Mouse (Mus musculus): Measurements from ENCODE around the gene Tbc1d20.
"Not testable (repeated sequence)": the region's sequence is repeated elsewhere in the genome, so short reads cannot be mapped to it uniquely, and the experiment has no call there.

Tbc1d20 gene

DNA sequence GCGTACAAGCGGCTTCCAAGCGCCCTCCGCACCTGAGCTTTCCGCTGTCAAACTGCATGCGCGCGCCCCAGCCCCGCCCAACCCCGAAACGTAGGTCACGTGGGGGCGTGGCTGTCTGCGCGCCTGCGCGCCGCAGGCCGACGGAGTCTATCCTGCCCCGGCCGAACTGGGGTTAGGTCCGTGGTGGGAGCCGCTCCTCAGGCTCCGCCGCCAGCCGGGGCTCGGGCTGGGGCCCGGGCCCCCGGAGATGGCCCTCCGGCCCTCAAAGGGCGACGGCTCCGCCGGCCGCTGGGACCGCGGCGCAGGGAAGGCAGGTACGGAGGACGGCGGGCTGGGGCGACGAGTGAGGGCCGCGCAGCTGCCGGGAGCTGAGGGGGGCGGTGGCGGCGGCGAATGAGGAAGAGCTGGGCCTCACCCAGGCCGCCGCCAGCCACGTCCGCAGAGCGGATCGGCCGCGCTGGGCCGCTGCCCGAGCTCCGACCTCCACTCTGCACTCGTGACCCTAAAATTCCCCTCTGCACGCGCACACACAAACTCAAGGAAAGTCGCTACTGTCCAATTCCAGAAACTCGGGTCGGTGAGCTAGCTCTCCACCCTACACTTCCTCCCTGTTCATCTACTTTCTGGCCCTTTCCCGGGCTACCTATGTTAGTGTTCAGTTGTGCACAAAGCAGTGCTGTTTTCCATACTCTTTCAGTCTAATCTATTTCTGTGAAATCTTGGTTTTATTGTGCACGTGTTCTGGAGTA lies at the start of gene Tbc1d20:
Gene Tbc1d20, plus strand, starts transcription at position 102 of the 749 bp plus-strand sequence.
- DNase-seq (ENCODE audit: low spot score) = peak; percentile 92

- no peak for DNase-seq (ENCODE audit: low spot score)
Measured at GRCm38 (mm10) chr2:152247213-152247612, 46.4 kb upstream of the Tbc1d20 start.

- no peak for DNase-seq (ENCODE audit: low spot score)
Measured at GRCm38 (mm10) chr2:152250511-152250910, 43.1 kb upstream of the Tbc1d20 start.

- DNase-seq (ENCODE audit: low spot score) = no peak
Measured at GRCm38 (mm10) chr2:152259739-152260138, 33.9 kb upstream of the Tbc1d20 start.

DNA sequence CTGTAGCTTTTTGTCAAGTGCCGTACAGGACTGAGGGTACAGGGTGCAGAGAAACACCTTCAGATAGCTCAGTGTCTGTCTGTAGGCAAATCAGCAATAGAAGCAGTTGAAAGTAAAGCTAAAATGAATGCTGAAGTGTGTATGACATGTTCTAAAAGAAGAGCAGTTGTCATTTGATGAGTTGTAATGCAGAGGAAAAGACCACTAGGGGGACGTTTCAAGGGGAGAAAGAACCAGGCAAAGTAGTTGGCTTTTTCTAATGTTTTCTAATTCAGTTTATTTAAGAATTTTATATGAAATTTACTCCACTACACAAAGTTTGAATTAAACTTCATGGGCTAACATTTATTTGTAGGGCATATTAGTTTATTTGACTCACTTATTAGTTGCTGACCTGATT lies 20.0 kb upstream of the Tbc1d20 start:
- DNase-seq (ENCODE audit: low spot score) = no peak

- DNase-seq (ENCODE audit: low spot score) = no peak
Measured at GRCm38 (mm10) chr2:152281407-152281806, 12.2 kb upstream of the Tbc1d20 start.

DNA sequence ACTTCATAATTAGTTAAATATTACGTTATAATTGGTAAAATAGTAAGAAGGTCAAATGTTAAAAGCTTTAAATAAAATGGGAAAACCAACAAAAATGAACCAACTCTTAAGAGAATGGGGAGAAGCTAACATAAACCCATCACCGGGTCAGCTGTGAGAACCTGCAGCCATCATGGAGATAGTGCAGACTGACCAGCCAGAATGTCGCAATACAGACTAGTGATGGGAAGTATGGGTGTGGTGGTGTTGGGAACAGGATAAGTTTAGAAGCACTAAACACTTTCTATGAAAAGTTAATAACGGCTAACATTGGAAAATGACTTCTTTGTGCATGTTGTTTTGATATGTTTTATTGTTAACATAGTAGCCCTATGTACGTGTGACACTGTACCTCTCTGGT lies 6.1 kb upstream of the Tbc1d20 start:
- no peak for DNase-seq (ENCODE audit: low spot score)

DNA sequence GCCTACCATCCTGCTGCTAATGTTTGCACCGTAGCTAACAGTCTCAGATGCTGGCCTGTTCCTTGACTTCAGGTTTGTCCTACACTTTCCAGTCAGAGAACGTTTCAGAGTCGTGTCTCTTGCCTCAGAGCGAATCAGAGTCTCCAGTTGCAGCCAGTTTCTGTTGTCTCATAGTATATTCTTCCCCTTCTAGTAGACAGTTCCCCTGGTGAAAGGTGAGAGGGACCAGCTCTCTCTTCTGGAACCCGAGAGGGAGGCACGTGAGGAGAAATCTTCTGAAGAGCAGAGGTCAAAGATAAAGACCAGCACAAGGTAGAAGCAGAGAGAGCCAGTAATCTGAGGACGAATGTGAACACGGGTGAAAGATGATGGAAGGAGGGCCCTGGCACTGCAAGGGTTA lies 5.6 kb upstream of the Tbc1d20 start:
- no peak for DNase-seq (ENCODE audit: low spot score)

GRCm38 (mm10) chr2:152289623-152290022 lies 4.0 kb upstream of the Tbc1d20 start:
- DNase-seq (ENCODE audit: low spot score) = not testable (repeated sequence)

GRCm38 (mm10) chr2:152292475-152292874 lies 1.2 kb upstream of the Tbc1d20 start:
- DNase-seq (ENCODE audit: low spot score) = no peak

DNA sequence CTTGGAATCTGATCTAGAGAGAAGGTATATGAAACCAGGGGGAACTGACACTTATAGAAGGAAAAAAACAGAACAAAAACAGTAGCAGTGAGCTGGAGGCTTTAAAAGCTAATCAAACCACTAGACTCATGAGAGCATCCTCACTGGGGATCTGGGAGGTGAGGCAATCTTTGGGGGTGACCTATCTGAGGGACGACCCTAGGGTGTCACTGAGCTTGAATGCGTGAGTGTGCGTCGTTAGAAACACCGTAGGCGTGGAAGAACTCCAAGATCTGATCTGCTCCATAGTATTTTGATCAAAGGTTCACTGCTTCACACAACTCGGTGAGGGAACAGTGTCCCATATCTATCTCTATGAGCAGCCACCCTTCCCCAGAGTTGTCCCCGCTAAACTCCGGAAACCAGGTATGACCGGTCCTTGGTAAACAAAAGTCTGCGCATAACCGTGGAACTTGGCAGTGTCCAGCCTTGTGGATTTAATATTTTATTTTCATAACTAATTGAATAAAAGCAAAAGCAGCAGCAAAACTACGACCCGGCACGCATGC lies 375 bp upstream of the Tbc1d20 start:
- no peak for DNase-seq (ENCODE audit: low spot score)

GRCm38 (mm10) chr2:152294541-152294940 lies 913 bp downstream of the Tbc1d20 start:
- DNase-seq (ENCODE audit: low spot score) = no peak

- no peak for DNase-seq (ENCODE audit: low spot score)
Measured at GRCm38 (mm10) chr2:152302862-152303261, 9.2 kb downstream of the Tbc1d20 start.

- no peak for DNase-seq (ENCODE audit: low spot score)
Measured at GRCm38 (mm10) chr2:152303781-152304180, 10.2 kb downstream of the Tbc1d20 start.

DNA sequence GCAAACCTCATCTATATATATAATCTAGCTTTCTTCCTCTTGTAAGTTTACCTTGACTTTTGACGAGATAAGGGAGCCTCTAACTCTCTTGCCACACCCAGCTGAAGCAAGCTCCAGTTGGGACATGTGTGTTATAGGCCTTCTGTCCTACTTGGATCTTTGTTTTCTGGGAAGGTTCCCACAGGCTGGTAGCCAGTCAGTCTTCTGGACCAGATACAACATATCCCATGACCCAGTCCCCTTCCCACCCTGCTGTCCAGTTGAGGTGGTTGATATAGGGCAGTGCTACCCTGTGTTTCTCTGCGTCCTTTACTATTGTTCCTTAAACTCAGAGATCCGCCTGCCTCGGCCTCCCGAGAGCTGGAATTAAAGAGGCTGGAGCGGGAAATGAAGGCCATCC lies 11.9 kb downstream of the Tbc1d20 start:
- no peak for DNase-seq (ENCODE audit: low spot score)

DNA sequence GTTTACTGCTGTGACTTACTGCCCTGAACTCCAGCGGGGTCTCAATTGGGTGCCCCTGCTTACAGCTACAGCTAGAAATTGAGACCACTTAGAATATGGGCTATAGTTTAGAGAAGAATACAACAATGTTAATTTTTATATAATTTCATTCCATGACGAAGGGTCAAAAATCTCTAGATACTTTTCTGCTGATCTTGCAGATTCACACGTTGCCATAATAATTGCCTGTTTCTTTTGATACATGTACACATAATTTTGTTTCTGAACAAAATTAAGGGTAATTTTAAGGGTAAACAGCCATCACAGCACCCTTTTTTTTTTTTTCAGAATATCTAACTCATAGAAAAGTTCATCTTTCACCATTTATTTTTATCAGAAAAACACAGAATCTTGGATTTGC lies 13.6 kb downstream of the Tbc1d20 start:
- no peak for DNase-seq (ENCODE audit: low spot score)

- no peak for DNase-seq (ENCODE audit: low spot score)
Measured at GRCm38 (mm10) chr2:152312996-152313395, 19.4 kb downstream of the Tbc1d20 start.

GRCm38 (mm10) chr2:152313926-152314325 lies 20.3 kb downstream of the Tbc1d20 start:
- no peak for DNase-seq (ENCODE audit: low spot score)

GRCm38 (mm10) chr2:152317054-152317453 lies 23.4 kb downstream of the Tbc1d20 start:
- no peak for DNase-seq (ENCODE audit: low spot score)

DNA sequence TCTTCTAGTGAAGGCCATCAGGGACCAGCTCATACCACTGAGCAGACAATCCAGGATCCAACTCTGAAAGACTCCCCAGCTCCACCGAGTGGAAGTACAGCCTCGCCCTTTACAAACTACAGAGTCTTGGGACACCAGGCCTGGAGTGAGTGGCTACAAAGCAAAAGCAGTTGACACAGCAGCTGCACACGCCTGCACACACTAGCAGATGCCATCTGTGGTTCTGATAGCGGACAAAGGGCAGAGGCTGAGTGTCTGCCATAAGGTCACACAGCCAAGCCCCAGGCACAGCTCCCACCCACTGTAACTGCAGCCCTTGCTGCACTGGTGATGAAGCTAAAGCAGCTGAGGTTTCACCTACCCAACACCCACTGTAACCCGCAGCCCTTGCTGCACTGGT lies 27.9 kb downstream of the Tbc1d20 start:
- DNase-seq (ENCODE audit: low spot score) = no peak

GRCm38 (mm10) chr2:152322198-152322597 lies 28.6 kb downstream of the Tbc1d20 start:
- no peak for DNase-seq (ENCODE audit: low spot score)

DNA sequence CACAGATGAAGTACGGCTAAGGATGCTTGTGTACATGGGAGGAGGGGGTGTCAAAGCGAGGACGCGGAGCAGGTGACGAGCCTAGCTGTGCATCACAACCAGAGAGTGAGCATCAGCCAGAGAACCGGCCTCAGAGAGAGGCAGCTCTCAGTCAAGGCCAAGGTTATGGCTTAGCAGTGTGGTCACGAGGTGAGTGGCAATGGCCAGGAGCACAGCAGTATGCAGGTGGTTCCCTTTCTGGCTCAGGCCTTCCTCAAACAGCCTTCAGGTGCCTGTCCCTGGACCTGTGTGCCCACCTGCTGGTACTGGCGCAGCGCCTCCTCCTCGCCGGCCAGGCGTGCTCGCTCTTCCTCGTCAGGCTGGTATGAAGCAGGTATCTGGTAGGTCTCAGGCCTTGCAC lies 30.3 kb downstream of the Tbc1d20 start:
- DNase-seq (ENCODE audit: low spot score) = no peak

DNA sequence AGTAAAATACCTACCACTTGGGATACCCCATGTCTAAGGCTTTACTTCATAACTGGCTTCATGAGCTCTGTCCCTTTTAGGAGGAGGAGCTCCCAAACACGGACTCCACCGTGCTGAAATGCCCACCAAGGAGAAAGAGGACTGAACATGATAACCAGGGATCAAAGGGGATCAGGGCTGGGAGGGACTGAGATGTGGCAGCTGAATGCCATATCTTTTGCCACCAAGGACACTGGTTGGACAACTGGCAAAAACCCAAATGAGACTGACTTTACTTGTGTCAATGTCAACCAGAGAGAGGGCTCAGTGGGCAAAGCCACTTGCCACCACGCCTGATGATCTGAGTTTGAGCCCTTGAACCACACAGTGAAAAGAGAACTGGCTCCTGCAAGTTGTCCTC lies 31.2 kb downstream of the Tbc1d20 start:
- DNase-seq (ENCODE audit: low spot score) = no peak

DNA sequence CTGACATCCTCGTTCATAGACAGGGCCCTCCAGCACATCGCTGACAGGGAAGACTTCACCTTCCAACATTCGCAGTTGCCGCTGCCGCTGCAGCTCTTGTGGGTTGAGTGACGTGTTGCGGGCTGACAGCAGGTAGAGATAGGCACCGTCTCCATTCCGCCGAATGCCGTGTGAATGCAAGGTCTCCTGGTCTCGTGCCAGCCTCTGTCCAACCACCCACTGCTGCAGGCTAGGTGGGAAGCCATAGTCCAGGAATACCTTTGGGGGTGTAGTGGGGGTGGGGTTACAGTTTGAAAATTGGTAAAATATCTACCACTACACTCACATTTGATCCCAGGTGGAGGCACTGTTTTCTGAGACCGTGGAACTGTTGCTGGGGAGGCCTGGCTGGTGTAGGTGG lies 32.5 kb downstream of the Tbc1d20 start:
- no peak for DNase-seq (ENCODE audit: low spot score)
